Mouse (Mus musculus) intestine, embryonic 15.5 days (tissue): ENCODE data around the gene Tvp23b. TPM values are rescaled to one million over a fixed set of nuclear protein-coding genes. Genes with fewer than 3 reads are reported as not detected.

Experiments
- ATAC-seq: fragments of 200-750 bp; cut with Nextera tagmentation; 2 replicates; pipeline ENCODE4 v1.8.0; 2017; ENCODE audit warnings: moderate TSS enrichment, moderate library complexity
- H3K27ac ChIP-seq: fragments of 300-500 bp; sonication (generic); 2 replicates; pipeline ENCODE4 v1.5.1; 2015; ENCODE audit warnings: mild to moderate bottlenecking, inconsistent platforms
- H3K27me3 ChIP-seq: fragments of 300-500 bp; sonication (generic); replicated peaks from 2 replicates; pipeline ENCODE4 v1.6.1; 2015; ENCODE audit warnings: inconsistent platforms
- H3K36me3 ChIP-seq: fragments of 300-500 bp; sonication (generic); 2 replicates; pipeline ENCODE4 v1.6.1; 2015; ENCODE audit warnings: inconsistent platforms
- H3K4me1 ChIP-seq: fragments of 300-500 bp; sonication (generic); replicated peaks from 2 replicates; pipeline ENCODE4 v1.6.1; 2015; ENCODE audit warnings: inconsistent platforms
- H3K4me2 ChIP-seq: fragments of 300-500 bp; sonication (generic); replicated peaks from 2 replicates; pipeline ENCODE4 v1.6.1; 2015; ENCODE audit warnings: mild to moderate bottlenecking, inconsistent platforms
- H3K4me3 ChIP-seq: fragments of 300-500 bp; sonication (generic); replicated peaks from 2 replicates; pipeline ENCODE4 v1.5.1; 2015; ENCODE audit warnings: inconsistent platforms
- H3K9ac ChIP-seq: fragments of 300-500 bp; sonication (generic); 2 replicates; pipeline ENCODE4 v1.6.1; 2015; ENCODE audit warnings: inconsistent platforms
- H3K9me3 ChIP-seq: fragments of 300-500 bp; sonication (generic); 2 replicates; pipeline ENCODE4 v1.6.1; 2016; ENCODE audit warnings: inconsistent platforms
- WGBS: fragments of 180-500 bp; shearing (Covaris S2); methylation state at CpG from one replicate; pipeline ENCODE4 v1.1.7; 2015; 5-methylcytosine and 5-hydroxymethylcytosine counted together
- polyA plus RNA-seq: library from polyadenylated mRNA; unstranded; fragments of >200 nt; fragmentation: Nextera tagmentation; extraction: Ambion mirVana; gene quantifications from 2 replicates; pipeline ENCODE4 v1.2.1, GENCODE M21; 2015

Tvp23b gene
- polyA plus RNA-seq, 1 experiment from 2014 or later, result 79.6 TPM

DNA sequence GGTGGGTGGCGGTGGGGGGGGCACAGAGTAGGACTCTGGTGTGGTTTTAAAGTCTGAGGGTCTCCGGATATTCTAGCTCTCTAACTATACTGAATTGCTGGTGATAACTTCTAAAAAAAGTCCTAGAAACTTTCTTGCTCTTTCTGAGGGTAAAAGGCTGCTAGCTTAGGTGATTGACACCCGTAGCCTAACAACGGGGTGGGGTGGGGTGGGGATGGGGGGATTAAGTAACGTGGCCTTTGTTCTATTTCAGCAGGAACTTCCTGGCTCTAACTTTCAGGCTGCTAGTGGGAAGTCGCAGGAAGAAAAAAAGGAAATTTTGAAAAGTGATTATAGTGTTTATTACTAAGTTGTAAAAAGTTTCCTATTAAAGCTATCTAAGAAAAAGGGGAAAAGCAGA is 76.5 kb downstream of the Tvp23b start:
- Histone ChIP-seq H3K4me2 (no peak overlapping the region), H3K36me3 (no peaks in the 10 kb centered on the region), H3K27ac (no peak overlapping the region), H3K9ac (no peak overlapping the region), H3K4me1 (no peaks in the 10 kb centered on the region), H3K4me3 (no peak overlapping the region), H3K27me3 (no peaks in the 10 kb centered on the region), H3K9me3 (no peaks in the 10 kb centered on the region)
- ATAC-seq, result no peak
- 45% methylated on average over 6 of the region's 6 CpGs for WGBS

DNA sequence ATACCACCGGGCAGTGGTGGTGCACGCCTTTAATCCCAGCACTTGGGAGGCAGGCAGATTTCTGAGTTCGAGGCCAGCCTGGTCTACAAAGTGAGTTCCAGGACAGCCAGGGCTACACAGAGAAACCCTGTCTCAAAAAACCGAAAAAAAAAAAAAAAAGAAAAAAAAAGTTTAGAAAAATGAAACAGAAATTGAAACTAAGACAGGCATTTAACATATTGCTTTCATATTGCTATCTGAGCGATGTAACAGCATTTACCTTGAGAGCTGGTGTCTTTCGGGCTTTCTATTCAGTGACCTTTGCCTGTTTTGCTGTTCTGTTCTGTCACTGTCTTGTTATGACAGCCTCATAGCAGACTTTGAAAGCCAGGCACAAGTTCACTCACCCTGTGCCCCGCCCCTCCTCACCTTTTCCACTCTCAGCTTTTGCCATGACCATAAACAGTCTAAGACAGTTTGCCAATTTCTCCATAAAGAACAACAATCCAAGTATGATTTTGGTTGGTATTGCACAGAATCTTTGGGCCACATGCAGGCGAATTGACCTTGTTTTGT is 78.4 kb downstream of the Tvp23b start:
- no peak for ATAC-seq
- Histone ChIP-seq H3K36me3 (no peaks in the 10 kb centered on the region), H3K9me3 (no peaks in the 10 kb centered on the region), H3K27ac (no peak overlapping the region), H3K4me1 (no peaks in the 10 kb centered on the region), H3K27me3 (no peaks in the 10 kb centered on the region), H3K9ac (no peak overlapping the region), H3K4me2 (no peak overlapping the region), H3K4me3 (no peak overlapping the region)
- 90% methylated on average over 8 of the region's 8 CpGs for WGBS

DNA sequence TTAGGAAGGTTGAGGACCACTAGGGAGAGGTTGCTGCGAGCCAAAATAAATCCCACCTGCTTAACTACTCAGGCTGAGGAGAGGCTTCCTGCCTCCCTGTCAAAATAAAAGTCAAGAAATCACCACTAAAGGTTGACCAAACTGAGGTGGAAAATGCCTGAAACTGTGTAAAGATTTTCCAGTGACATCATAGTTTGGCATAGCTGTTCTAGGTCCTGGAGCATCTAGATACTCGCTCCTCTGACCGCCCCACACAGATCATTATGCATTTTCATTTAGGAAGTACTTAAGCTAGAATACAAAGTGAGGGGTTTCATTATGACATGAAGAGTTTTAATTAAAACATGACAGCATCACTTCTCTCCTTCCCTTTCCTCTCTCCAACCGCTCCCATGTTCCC is 84.0 kb downstream of the Tvp23b start:
- WGBS, result 80% methylated on average over 4 of the region's 4 CpGs
- Histone ChIP-seq H3K9ac (no peak overlapping the region), H3K27ac (no peak overlapping the region), H3K4me3 (no peak overlapping the region), H3K36me3 (no peaks in the 10 kb centered on the region), H3K4me1 (peaks cover 16% of the 10 kb centered on the region), H3K4me2 (no peak overlapping the region), H3K27me3 (no peaks in the 10 kb centered on the region), H3K9me3 (no peaks in the 10 kb centered on the region)
- no peak for ATAC-seq

DNA sequence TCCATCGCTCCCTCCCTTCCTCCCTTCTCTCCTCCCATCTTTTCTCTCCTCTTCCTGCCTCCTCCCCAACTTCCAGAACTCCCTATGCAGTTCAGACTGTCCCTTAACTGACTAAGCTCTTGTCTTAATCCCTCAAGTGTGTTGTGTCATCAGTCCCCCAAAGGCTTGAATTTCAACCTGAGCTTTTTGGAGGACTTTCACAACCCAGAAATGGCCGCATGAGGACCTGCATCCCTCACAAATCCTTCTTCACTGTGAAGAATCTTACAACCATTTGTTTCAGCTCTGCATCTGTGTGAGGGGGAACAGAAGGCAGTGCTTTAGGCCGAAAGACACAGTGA is 87.1 kb downstream of the Tvp23b start:
- Histone ChIP-seq H3K4me2 (peak overlapping the region; percentile 60), H3K4me1 (peaks cover 16% of the 10 kb centered on the region), H3K9ac (no peak overlapping the region), H3K9me3 (no peaks in the 10 kb centered on the region), H3K36me3 (no peaks in the 10 kb centered on the region), H3K27ac (peak overlapping the region; percentile 90), H3K4me3 (no peak overlapping the region), H3K27me3 (no peaks in the 10 kb centered on the region)
- WGBS, result 50% methylated on average over 3 of the region's 3 CpGs
- ATAC-seq, result 0 out of 2 replicates have a peak, but pooled peaks have one; percentile 4

Other genes with a start within 250 kb of the Tvp23b start
- 17.3 and 20.9 TPM in 2 replicates for gene Lrrc75a, start 230.9 kb upstream of the Tvp23b start, polyA plus RNA-seq
- gene Mmgt2, start 230.8 kb upstream of the Tvp23b start, polyA plus RNA-seq, result 71.8 and 72.4 TPM in 2 replicates
- gene Zfp287, start 147.6 kb upstream of the Tvp23b start, polyA plus RNA-seq, result 5.4 and 5.6 TPM in 2 replicates
- not detected in 2 replicates for gene Gm10428, start 126.4 kb upstream of the Tvp23b start, polyA plus RNA-seq
- gene Zfp286, start 90.0 kb upstream of the Tvp23b start, polyA plus RNA-seq, result 13.1 and 13.5 TPM in 2 replicates
- 11.1 and 11.3 TPM in 2 replicates for gene Trim16, start 59.2 kb upstream of the Tvp23b start, polyA plus RNA-seq
- 0.14 and 0.27 TPM in 2 replicates for gene Fbxw10, start 32.4 kb upstream of the Tvp23b start, polyA plus RNA-seq
- not detected in 2 replicates for gene Cdrt4, start 71.7 kb downstream of the Tvp23b start, polyA plus RNA-seq
- 0.08 TPM in 1 of 2 replicates, not detected in the other for gene Tekt3, start 182.2 kb downstream of the Tvp23b start, polyA plus RNA-seq
- 111 and 115 TPM in 2 replicates for gene Pmp22, start 249.5 kb downstream of the Tvp23b start, polyA plus RNA-seq